Mouse (Mus musculus) neural tube, embryonic 13.5 days (tissue): ENCODE results near the gene Gsk3b. TPM values are rescaled to one million over a fixed set of nuclear protein-coding genes. Genes with fewer than 3 reads are reported as not detected.
A peak's percentile ranks its signal among the peaks of the same experiment; 100 is the strongest.
"Not testable (repeated sequence)": the region's sequence is repeated elsewhere in the genome, so short reads cannot be mapped to it uniquely, and the experiment has no call there.

Experiments
- ATAC-seq: fragments of 200-750 bp; cut with Nextera tagmentation; 2 replicates; pipeline ENCODE4 v1.8.0; 2017; ENCODE audit warnings: low read depth, mild to moderate bottlenecking, moderate TSS enrichment, moderate library complexity
- H3K27ac ChIP-seq: fragments of 300-500 bp; sonication (generic); replicated peaks from 2 replicates; pipeline ENCODE4 v1.5.1; 2015; ENCODE audit warnings: moderate library complexity, mild to moderate bottlenecking, inconsistent platforms
- H3K27me3 ChIP-seq: fragments of 300-500 bp; sonication (generic); 2 replicates; pipeline ENCODE4 v1.6.1; 2015; ENCODE audit warnings: mild to moderate bottlenecking, inconsistent platforms
- H3K36me3 ChIP-seq: fragments of 300-500 bp; sonication (generic); 2 replicates; pipeline ENCODE4 v1.6.1; 2015; ENCODE audit warnings: mild to moderate bottlenecking, inconsistent platforms
- H3K4me1 ChIP-seq: fragments of 300-500 bp; sonication (generic); replicated peaks from 2 replicates; pipeline ENCODE4 v1.6.1; 2015; ENCODE audit warnings: inconsistent platforms
- H3K4me2 ChIP-seq: fragments of 300-500 bp; sonication (generic); 2 replicates; pipeline ENCODE4 v1.6.1; 2015; ENCODE audit warnings: inconsistent platforms, mild to moderate bottlenecking, moderate library complexity
- H3K4me3 ChIP-seq: fragments of 300-500 bp; sonication (generic); 2 replicates; pipeline ENCODE4 v1.5.1; 2015; ENCODE audit warnings: mild to moderate bottlenecking, inconsistent platforms
- H3K9ac ChIP-seq: fragments of 300-500 bp; sonication (generic); 2 replicates; pipeline ENCODE4 v1.6.1; 2015; ENCODE audit warnings: moderate library complexity, mild to moderate bottlenecking, inconsistent platforms
- H3K9me3 ChIP-seq: fragments of 300-500 bp; sonication (generic); 2 replicates; pipeline ENCODE4 v1.6.1; 2016; ENCODE audit warnings: inconsistent platforms
- WGBS: fragments of 180-500 bp; shearing (Covaris S2); methylation state at CpG from one replicate; pipeline ENCODE4 v1.1.7; 2015; 5-methylcytosine and 5-hydroxymethylcytosine counted together
- polyA plus RNA-seq: library from polyadenylated mRNA; unstranded; fragments of >200 nt; fragmentation: Nextera tagmentation; extraction: Ambion mirVana; gene quantifications from 2 replicates; pipeline ENCODE4 v1.2.1, GENCODE M21; 2015

The Gsk3b gene
- polyA plus RNA-seq, 1 experiment from 2014 or later = 158 TPM

DNA sequence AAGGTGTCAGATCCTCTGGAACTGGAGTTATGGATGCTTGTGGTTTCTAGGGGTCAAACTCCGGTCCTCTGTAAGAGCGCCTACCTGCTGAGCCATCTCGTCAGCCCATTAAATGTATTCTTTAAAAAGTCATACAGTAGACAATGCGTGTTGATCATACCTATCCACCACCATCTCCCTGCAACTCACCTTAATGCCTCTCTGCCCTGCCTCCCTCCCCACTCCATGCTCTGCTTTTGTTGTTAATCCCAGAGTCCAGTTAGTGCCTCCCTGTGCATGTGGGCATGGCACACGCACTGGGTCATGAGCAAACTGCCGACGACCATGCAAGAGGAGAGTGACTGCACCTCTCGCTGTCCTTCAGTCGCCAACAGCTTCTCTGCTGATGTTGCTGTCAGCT, 21.2 kb downstream of the Gsk3b start:
- 82% methylated on average over 9 of the region's 9 CpGs for WGBS
- no peaks in the 10 kb centered on the region for H3K27me3 ChIP-seq
- no peaks in the 10 kb centered on the region for H3K9me3 ChIP-seq
- H3K4me3 ChIP-seq = no peak overlapping the region
- peaks cover 10% of the 10 kb centered on the region; the same call in 1 of the 2 replicates for H3K36me3 ChIP-seq
- H3K27ac ChIP-seq = no peak overlapping the region
- no peak overlapping the region for H3K9ac ChIP-seq
- H3K4me1 ChIP-seq = peaks cover 44% of the 10 kb centered on the region
- no peak for ATAC-seq
- no peak overlapping the region for H3K4me2 ChIP-seq

DNA sequence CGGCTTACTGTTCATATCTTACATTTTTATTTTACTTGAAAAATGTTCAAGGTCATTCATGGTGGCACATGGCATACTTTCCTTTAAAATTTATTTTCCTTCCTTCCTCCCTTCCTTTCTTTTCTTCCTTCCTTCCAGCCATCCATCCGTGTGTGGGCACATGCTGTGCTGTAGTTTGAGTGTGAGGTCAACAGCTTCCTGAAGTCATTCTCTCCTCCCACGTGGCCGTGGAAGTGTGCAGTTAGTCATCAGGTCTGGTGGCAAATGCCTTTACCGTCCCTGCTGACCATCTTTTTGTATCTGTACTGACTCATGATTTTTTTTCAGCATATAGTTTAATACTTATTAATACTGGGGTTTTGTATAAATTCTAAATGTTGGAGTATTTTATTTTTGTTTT, 21.8 kb downstream of the Gsk3b start:
- Histone ChIP-seq H3K27me3 (no peaks in the 10 kb centered on the region), H3K36me3 (peaks cover 10% of the 10 kb centered on the region; the same call in 1 of the 2 replicates), H3K27ac (no peak overlapping the region), H3K4me2 (no peak overlapping the region), H3K9ac (no peak overlapping the region), H3K4me3 (no peak overlapping the region), H3K4me1 (peaks cover 41% of the 10 kb centered on the region), H3K9me3 (no peaks in the 10 kb centered on the region)
- 63% methylated on average over 5 of the region's 5 CpGs for WGBS
- no peak for ATAC-seq

DNA sequence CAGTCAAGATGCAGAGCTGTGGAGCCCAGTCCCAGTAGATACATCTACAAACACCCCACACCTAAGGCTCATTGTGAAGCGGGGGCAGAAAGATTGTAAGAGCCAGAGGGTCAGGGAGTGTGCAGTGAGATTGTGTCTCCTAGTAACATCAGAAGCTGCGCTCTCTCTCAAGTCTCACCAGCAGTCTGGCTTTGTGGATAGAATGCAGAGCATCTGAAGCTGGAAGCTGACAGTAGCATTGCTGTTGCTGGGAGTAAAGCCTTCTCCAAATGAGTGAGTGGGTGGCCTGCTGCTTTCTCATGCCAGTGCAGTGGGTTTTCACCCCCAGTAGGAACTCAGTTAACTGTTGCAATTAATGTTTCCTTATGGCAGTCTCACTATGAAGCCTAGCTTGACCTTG, 25.3 kb downstream of the Gsk3b start:
- H3K4me2 ChIP-seq = no peak overlapping the region
- no peaks in the 10 kb centered on the region for H3K27me3 ChIP-seq
- no peak overlapping the region for H3K9ac ChIP-seq
- H3K4me1 ChIP-seq = peaks cover 41% of the 10 kb centered on the region
- no peak overlapping the region for H3K4me3 ChIP-seq
- no peak for ATAC-seq
- no peak overlapping the region for H3K27ac ChIP-seq
- no peaks in the 10 kb centered on the region for H3K9me3 ChIP-seq
- 96% methylated on average over 2 of the region's 2 CpGs for WGBS
- H3K36me3 ChIP-seq = peaks cover 10% of the 10 kb centered on the region; the same call in 1 of the 2 replicates

DNA sequence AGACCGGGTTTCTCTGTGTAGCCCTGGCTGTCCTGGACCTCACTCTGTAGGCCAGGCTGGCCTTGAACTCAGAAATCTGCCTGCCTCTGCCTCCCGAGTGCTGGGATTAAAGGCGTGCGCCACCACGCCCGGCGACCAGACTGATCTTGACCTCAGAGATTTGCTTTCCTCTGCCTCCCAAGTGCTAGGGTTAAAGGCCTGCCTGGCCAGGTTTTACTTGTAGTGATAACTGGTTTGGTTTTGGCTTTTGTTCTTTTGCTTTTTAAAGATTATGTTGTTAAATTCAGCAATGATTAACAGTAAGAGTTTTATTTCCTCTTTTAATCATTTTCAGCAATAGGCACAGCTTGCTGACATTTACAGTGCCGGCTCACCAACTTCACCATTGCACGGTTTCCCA, 29.1 kb downstream of the Gsk3b start:
- not testable (repeated sequence) for H3K9ac ChIP-seq, ATAC-seq, H3K4me2 ChIP-seq, H3K9me3 ChIP-seq, H3K27me3 ChIP-seq, H3K4me3 ChIP-seq, H3K27ac ChIP-seq
- WGBS = 91% methylated on average over 9 of the region's 9 CpGs
- Histone ChIP-seq H3K36me3 (peaks cover 10% of the 10 kb centered on the region; the same call in 1 of the 2 replicates), H3K4me1 (peaks cover 34% of the 10 kb centered on the region)

DNA sequence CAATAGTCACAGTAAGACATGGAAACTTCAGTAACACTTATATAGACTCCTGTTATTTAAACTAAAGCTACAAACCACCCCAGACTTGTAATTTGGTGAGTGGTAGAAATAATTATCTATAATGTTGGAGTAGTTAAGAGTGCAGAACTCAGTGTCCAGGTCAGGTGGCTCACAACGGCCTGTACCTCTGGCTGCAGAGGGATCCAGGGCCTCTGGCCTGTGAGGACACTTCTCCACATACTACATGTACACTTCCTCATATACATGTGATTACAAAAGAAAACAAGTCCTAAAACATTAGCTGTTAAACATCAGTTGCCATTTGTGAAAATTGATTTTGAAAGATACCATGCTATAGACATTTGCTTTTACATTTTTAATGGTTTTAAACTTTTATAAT, 29.9 kb downstream of the Gsk3b start:
- no peak overlapping the region for H3K4me2 ChIP-seq
- H3K4me3 ChIP-seq = no peak overlapping the region
- peaks cover 30% of the 10 kb centered on the region for H3K4me1 ChIP-seq
- H3K36me3 ChIP-seq = peaks cover 9% of the 10 kb centered on the region; the same call in 1 of the 2 replicates
- H3K27me3 ChIP-seq = no peaks in the 10 kb centered on the region
- H3K9ac ChIP-seq = no peak overlapping the region
- H3K27ac ChIP-seq = no peak overlapping the region
- ATAC-seq = no peak
- no peaks in the 10 kb centered on the region for H3K9me3 ChIP-seq
- WGBS = 94% methylated on average over 1 of the region's 1 CpGs

DNA sequence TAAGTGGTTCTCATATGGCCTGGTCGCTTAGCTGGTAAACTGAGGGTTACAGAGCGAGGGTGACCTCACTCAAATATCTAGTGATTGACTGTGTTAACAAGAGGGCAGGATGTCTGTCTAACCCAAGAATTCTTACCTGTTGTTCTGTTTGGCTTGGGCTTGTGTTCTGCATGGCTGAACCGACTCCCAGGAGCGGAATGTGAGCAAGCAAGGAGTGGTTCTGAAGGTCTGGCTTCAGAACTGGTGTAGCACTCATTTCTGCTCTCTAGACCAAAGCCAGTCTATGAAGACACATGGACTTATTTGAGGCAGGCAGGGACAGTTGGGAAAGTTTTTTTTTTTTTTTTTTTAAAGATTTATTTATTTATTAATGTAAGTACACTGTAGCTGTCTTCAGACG, 30.5 kb downstream of the Gsk3b start:
- no peaks in the 10 kb centered on the region for H3K9me3 ChIP-seq
- ATAC-seq = no peak
- 88% methylated on average over 5 of the region's 5 CpGs for WGBS
- H3K27me3 ChIP-seq = no peaks in the 10 kb centered on the region
- H3K9ac ChIP-seq = no peak overlapping the region
- H3K4me1 ChIP-seq = peaks cover 25% of the 10 kb centered on the region
- no peak overlapping the region for H3K4me2 ChIP-seq
- no peak overlapping the region for H3K27ac ChIP-seq
- H3K36me3 ChIP-seq = 0 out of 2 replicates have a peak, but pooled peaks cover 3% of the 10 kb centered on the region
- H3K4me3 ChIP-seq = no peak overlapping the region

DNA sequence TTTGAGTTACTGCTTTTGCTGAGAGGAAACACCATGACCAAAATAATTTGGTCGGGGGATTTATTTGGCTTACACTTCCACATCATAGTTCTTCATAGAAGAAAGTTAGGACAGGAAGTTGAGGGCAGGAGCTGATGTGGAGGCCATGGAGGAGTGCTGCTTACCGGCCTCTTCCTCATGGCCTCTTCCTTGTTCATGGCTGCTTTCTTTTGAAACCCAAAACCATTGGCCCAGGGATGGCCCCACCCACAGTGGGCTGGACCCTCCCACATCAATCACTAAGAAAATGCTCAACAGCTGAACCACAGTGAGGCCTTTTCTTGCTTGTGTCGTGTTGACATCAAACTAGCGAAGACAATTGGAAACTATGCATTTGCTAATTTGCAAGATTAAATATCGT, 40.4 kb downstream of the Gsk3b start:
- Histone ChIP-seq H3K27ac (no peak overlapping the region), H3K27me3 (no peaks in the 10 kb centered on the region), H3K4me1 (peaks cover 72% of the 10 kb centered on the region), H3K4me3 (no peak overlapping the region), H3K9ac (no peak overlapping the region), H3K36me3 (no peaks in the 10 kb centered on the region), H3K4me2 (no peak overlapping the region), H3K9me3 (no peaks in the 10 kb centered on the region)
- ATAC-seq = no peak
- WGBS = 76% methylated on average over 5 of the region's 5 CpGs

DNA sequence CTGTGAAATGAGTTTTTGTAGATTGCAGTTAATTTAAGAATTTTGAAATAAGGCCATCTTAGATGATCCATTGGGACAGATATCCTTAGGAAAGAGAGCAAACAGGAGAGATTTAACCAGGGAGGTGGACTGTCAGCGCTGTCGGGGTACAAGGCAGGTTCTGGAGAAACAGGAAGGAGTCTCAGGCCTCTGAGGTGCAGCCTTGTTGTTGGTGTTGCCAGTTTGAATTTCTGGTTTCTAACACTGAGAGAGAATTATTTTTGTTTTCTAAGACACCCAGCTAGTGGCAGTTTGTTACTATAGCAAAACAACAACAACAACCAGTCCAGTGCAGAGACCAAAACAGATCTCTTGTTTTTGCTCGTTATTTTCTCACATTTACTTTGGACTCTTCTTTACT, 42.2 kb downstream of the Gsk3b start:
- WGBS = 84% methylated on average over 3 of the region's 3 CpGs
- Histone ChIP-seq H3K4me1 (peaks cover 73% of the 10 kb centered on the region), H3K9me3 (no peaks in the 10 kb centered on the region), H3K9ac (no peak overlapping the region), H3K36me3 (no peaks in the 10 kb centered on the region), H3K4me3 (no peak overlapping the region), H3K4me2 (no peak overlapping the region), H3K27ac (no peak overlapping the region), H3K27me3 (no peaks in the 10 kb centered on the region)
- no peak for ATAC-seq

GRCm38 (mm10) chr16:38131756-38132155, 43.0 kb downstream of the Gsk3b start:
- H3K9me3 ChIP-seq = no peaks in the 10 kb centered on the region
- H3K36me3 ChIP-seq = no peaks in the 10 kb centered on the region
- H3K27me3 ChIP-seq = no peaks in the 10 kb centered on the region
- no peak overlapping the region for H3K4me3 ChIP-seq
- H3K27ac ChIP-seq = peak overlapping the region; percentile 39
- 0 out of 2 replicates have a peak overlapping the region, but pooled peaks have one; percentile 9 for H3K4me2 ChIP-seq
- peaks cover 73% of the 10 kb centered on the region for H3K4me1 ChIP-seq
- no peak for ATAC-seq
- H3K9ac ChIP-seq = 0 out of 2 replicates have a peak overlapping the region, but pooled peaks have one; percentile 31
- 43% methylated on average over 9 of the region's 9 CpGs for WGBS

GRCm38 (mm10) chr16:38132210-38132609, 43.4 kb downstream of the Gsk3b start:
- no peak overlapping the region for H3K4me3 ChIP-seq
- H3K27ac ChIP-seq = peak overlapping the region; percentile 39
- no peaks in the 10 kb centered on the region for H3K27me3 ChIP-seq
- H3K4me1 ChIP-seq = peaks cover 73% of the 10 kb centered on the region
- no peaks in the 10 kb centered on the region for H3K36me3 ChIP-seq
- H3K9ac ChIP-seq = no peak overlapping the region
- H3K9me3 ChIP-seq = no peaks in the 10 kb centered on the region
- no peak for ATAC-seq
- no peak overlapping the region for H3K4me2 ChIP-seq
- 49% methylated on average over 7 of the region's 7 CpGs for WGBS

- peak; percentile 9; the same call in 1 of the 2 replicates for ATAC-seq
- no peaks in the 10 kb centered on the region for H3K9me3 ChIP-seq
- H3K27ac ChIP-seq = peak overlapping the region; percentile 33
- no peak overlapping the region for H3K4me3 ChIP-seq
- no peaks in the 10 kb centered on the region for H3K27me3 ChIP-seq
- peaks cover 66% of the 10 kb centered on the region for H3K4me1 ChIP-seq
- no peak overlapping the region for H3K9ac ChIP-seq
- WGBS = 35% methylated on average over 5 of the region's 5 CpGs
- no peak overlapping the region for H3K4me2 ChIP-seq
- no peaks in the 10 kb centered on the region for H3K36me3 ChIP-seq
Observed at GRCm38 (mm10) chr16:38137296-38137695, 48.5 kb downstream of the Gsk3b start.

DNA sequence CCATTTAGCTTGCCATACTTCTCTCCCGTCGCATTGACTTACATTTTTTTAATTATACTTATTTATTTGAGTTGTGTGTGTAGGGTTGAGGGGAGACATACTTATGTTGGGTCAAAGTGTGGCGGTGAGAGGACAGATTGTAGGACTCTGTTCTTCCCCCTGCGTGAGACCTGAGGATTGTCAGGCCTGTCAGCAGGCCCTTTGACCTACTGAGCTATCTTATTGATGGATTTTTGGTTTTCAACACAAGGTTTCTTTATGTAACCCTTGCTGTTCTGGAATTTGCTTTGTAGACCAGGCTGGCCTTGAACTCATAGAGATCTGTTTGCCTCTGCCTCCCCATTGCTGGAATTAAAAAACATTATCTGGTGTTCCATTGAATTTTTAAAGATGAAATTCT, 56.1 kb downstream of the Gsk3b start:
- Histone ChIP-seq H3K9ac (no peak overlapping the region), H3K36me3 (peaks cover 8% of the 10 kb centered on the region), H3K4me2 (no peak overlapping the region), H3K9me3 (no peaks in the 10 kb centered on the region), H3K27me3 (no peaks in the 10 kb centered on the region), H3K4me3 (no peak overlapping the region), H3K4me1 (peaks cover 8% of the 10 kb centered on the region; the same call in 1 of the 2 replicates), H3K27ac (no peak overlapping the region)
- WGBS = 90% methylated on average over 4 of the region's 4 CpGs
- no peak for ATAC-seq

DNA sequence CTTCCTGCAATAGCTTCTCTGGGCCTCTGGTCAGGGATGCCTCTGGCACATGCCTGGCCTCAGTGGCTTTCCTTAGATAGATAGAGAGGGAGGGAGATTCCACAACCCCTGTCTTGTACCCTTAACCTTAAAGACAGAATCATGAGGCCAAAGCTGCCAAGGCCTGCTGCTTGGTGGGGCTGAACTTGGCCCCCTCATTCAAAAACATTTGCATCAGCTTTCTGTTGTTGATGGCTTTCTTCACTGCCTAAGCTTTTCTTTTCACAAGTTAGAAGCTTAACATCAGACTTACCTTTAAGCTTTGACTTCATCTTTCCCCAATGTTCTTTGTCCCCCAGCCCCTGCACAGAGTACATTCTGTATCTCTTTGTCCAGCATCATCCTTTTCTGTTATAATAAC, 61.8 kb downstream of the Gsk3b start:
- H3K4me1 ChIP-seq = no peaks in the 10 kb centered on the region
- ATAC-seq = no peak
- H3K4me3 ChIP-seq = no peak overlapping the region
- no peak overlapping the region for H3K4me2 ChIP-seq
- no peaks in the 10 kb centered on the region for H3K27me3 ChIP-seq
- H3K9ac ChIP-seq = no peak overlapping the region
- peaks cover 4% of the 10 kb centered on the region; the same call in 1 of the 2 replicates for H3K36me3 ChIP-seq
- H3K27ac ChIP-seq = no peak overlapping the region
- H3K9me3 ChIP-seq = no peaks in the 10 kb centered on the region
